Mouse (Mus musculus): ENCODE data around the gene Phox2a. TPM values are rescaled to one million over a fixed set of nuclear protein-coding genes. Genes with fewer than 3 reads are reported as not detected.

Gene Phox2a
- polyA plus RNA-seq, 1 experiment from 2014 or later = not detected

- Histone ChIP-seq H3K4me1 (no peaks in the 10 kb centered on the region), H3K4me3 (no peak overlapping the region), H3K27me3 (ENCODE audit: low read depth, poor library complexity, severe bottlenecking) (no peaks in the 10 kb centered on the region), H3K27ac (no peak overlapping the region), H3K9me3 (replicated peaks) (no peaks in the 10 kb centered on the region), H3K36me3 (no peaks in the 10 kb centered on the region)
- DNase-seq (ENCODE audit: low spot score) = no peak
- 90% methylated on average over 2 of the region's 2 CpGs for WGBS
Observed at GRCm38 (mm10) chr7:101853816-101854215, 35.7 kb downstream of the Phox2a start.

GRCm38 (mm10) chr7:101857094-101857493 lies 39.0 kb downstream of the Phox2a start, which contains the start of gene Folr2:
Gene Folr2 (minus strand): TSS chr7:101857194.
- no peak within 1 kb of the TSS for H3K4me3 ChIP-seq
- no peak for DNase-seq (ENCODE audit: low spot score)

GRCm38 (mm10) chr7:101858362-101858761 lies 40.2 kb downstream of the Phox2a start:
- Histone ChIP-seq H3K9me3 (replicated peaks) (no peaks in the 10 kb centered on the region), H3K27me3 (ENCODE audit: low read depth, poor library complexity, severe bottlenecking) (no peaks in the 10 kb centered on the region), H3K27ac (no peak overlapping the region), H3K4me1 (no peaks in the 10 kb centered on the region), H3K36me3 (no peaks in the 10 kb centered on the region), H3K4me3 (no peak overlapping the region)
- no peak for DNase-seq (ENCODE audit: low spot score)
- WGBS = 83% methylated on average over 9 of the region's 9 CpGs

More at GRCm38 (mm10) chr7:101857094-101857493, 39.0 kb downstream of the Phox2a start, which contains the start of gene Folr2:
- 92% methylated on average over 4 of the region's 4 CpGs for WGBS
- Histone ChIP-seq H3K4me1 (no peaks in the 10 kb centered on the region), H3K36me3 (no peaks in the 10 kb centered on the region), H3K27me3 (ENCODE audit: low read depth, poor library complexity, severe bottlenecking) (no peaks in the 10 kb centered on the region), H3K9me3 (replicated peaks) (no peaks in the 10 kb centered on the region), H3K27ac (no peak within 1 kb of the TSS)

- no peaks in the 10 kb centered on the region for H3K27me3 ChIP-seq (ENCODE audit: low read depth, poor library complexity, severe bottlenecking)
- H3K9me3 ChIP-seq (replicated peaks) = no peaks in the 10 kb centered on the region
- no peak overlapping the region for H3K27ac ChIP-seq
- DNase-seq (ENCODE audit: low spot score) = no peak
- no peaks in the 10 kb centered on the region for H3K36me3 ChIP-seq
- no peak overlapping the region for H3K4me3 ChIP-seq
- H3K4me1 ChIP-seq = no peaks in the 10 kb centered on the region
Observed at GRCm38 (mm10) chr7:101860978-101861377, 42.9 kb downstream of the Phox2a start.

GRCm38 (mm10) chr7:101862291-101862690 lies 44.2 kb downstream of the Phox2a start:
- Histone ChIP-seq H3K4me3 (no peak overlapping the region), H3K4me1 (no peaks in the 10 kb centered on the region), H3K27ac (no peak overlapping the region), H3K9me3 (replicated peaks) (no peaks in the 10 kb centered on the region), H3K27me3 (ENCODE audit: low read depth, poor library complexity, severe bottlenecking) (no peaks in the 10 kb centered on the region), H3K36me3 (no peaks in the 10 kb centered on the region)
- no peak for DNase-seq (ENCODE audit: low spot score)
- WGBS = 79% methylated on average over 3 of the region's 3 CpGs

- H3K27ac ChIP-seq = no peak within 1 kb of the TSS
- H3K9me3 ChIP-seq (replicated peaks) = no peaks in the 10 kb centered on the region
- no peak within 1 kb of the TSS for H3K4me3 ChIP-seq
- no peaks in the 10 kb centered on the region for H3K4me1 ChIP-seq
- no peak for DNase-seq (ENCODE audit: low spot score)
- no peaks in the 10 kb centered on the region for H3K27me3 ChIP-seq (ENCODE audit: low read depth, poor library complexity, severe bottlenecking)
- 83% methylated on average over 3 of the region's 3 CpGs for WGBS
- no peaks in the 10 kb centered on the region for H3K36me3 ChIP-seq
Observed at GRCm38 (mm10) chr7:101863415-101863814, 45.3 kb downstream of the Phox2a start, which contains the start of gene Anapc15. Gene Anapc15 (plus strand): TSS chr7:101863715.

GRCm38 (mm10) chr7:101866491-101867265 lies 48.6 kb downstream of the Phox2a start:
- Histone ChIP-seq H3K9me3 (replicated peaks) (no peaks in the 10 kb centered on the region), H3K4me3 (no peak overlapping the region), H3K4me1 (no peaks in the 10 kb centered on the region), H3K27me3 (ENCODE audit: low read depth, poor library complexity, severe bottlenecking) (no peaks in the 10 kb centered on the region), H3K36me3 (no peaks in the 10 kb centered on the region), H3K27ac (no peak overlapping the region)
- DNase-seq (ENCODE audit: low spot score) = no peak
- 86% methylated on average over 11 of the region's 11 CpGs for WGBS

- 90% methylated on average over 4 of the region's 4 CpGs for WGBS
- Histone ChIP-seq H3K27ac (no peak overlapping the region), H3K9me3 (replicated peaks) (no peaks in the 10 kb centered on the region), H3K4me3 (no peak overlapping the region), H3K36me3 (no peaks in the 10 kb centered on the region), H3K4me1 (no peaks in the 10 kb centered on the region), H3K27me3 (ENCODE audit: low read depth, poor library complexity, severe bottlenecking) (no peaks in the 10 kb centered on the region)
- no peak for DNase-seq (ENCODE audit: low spot score)
Observed at GRCm38 (mm10) chr7:101867482-101867881, 49.4 kb downstream of the Phox2a start.

- DNase-seq (ENCODE audit: low spot score) = no peak
- 84% methylated on average over 13 of the region's 13 CpGs for WGBS
- Histone ChIP-seq H3K4me1 (no peaks in the 10 kb centered on the region), H3K4me3 (no peak overlapping the region), H3K36me3 (no peaks in the 10 kb centered on the region), H3K9me3 (replicated peaks) (no peaks in the 10 kb centered on the region), H3K27ac (no peak overlapping the region), H3K27me3 (ENCODE audit: low read depth, poor library complexity, severe bottlenecking) (no peaks in the 10 kb centered on the region)
Observed at GRCm38 (mm10) chr7:101868241-101869162, 50.4 kb downstream of the Phox2a start.

GRCm38 (mm10) chr7:101869163-101869500 lies 51.0 kb downstream of the Phox2a start:
- 78% methylated on average over 7 of the region's 7 CpGs for WGBS
- no peaks in the 10 kb centered on the region for H3K27me3 ChIP-seq (ENCODE audit: low read depth, poor library complexity, severe bottlenecking)
- no peaks in the 10 kb centered on the region for H3K9me3 ChIP-seq (replicated peaks)
- no peak for DNase-seq (ENCODE audit: low spot score)
- H3K27ac ChIP-seq = no peak overlapping the region
- no peaks in the 10 kb centered on the region for H3K4me1 ChIP-seq
- H3K36me3 ChIP-seq = no peaks in the 10 kb centered on the region
- H3K4me3 ChIP-seq = no peak overlapping the region

- Histone ChIP-seq H3K4me1 (no peaks in the 10 kb centered on the region), H3K36me3 (no peaks in the 10 kb centered on the region), H3K4me3 (no peak within 1 kb of the TSS), H3K27me3 (ENCODE audit: low read depth, poor library complexity, severe bottlenecking) (no peaks in the 10 kb centered on the region), H3K9me3 (replicated peaks) (no peaks in the 10 kb centered on the region), H3K27ac (no peak within 1 kb of the TSS)
- WGBS = 55% methylated on average over 2 of the region's 2 CpGs
- DNase-seq (ENCODE audit: low spot score) = no peak
Observed at GRCm38 (mm10) chr7:101870629-101871028, 52.5 kb downstream of the Phox2a start, which contains the start of gene Folr1. Gene Folr1 (minus strand): TSS chr7:101870788.

GRCm38 (mm10) chr7:101871296-101871695 lies 53.2 kb downstream of the Phox2a start:
- Histone ChIP-seq H3K27me3 (ENCODE audit: low read depth, poor library complexity, severe bottlenecking) (no peaks in the 10 kb centered on the region), H3K4me3 (no peak overlapping the region), H3K27ac (no peak overlapping the region), H3K9me3 (replicated peaks) (no peaks in the 10 kb centered on the region), H3K4me1 (no peaks in the 10 kb centered on the region), H3K36me3 (no peaks in the 10 kb centered on the region)
- whole genome bisulfite sequencing = 86% methylated on average over 3 of the region's 3 CpGs
- DNase-seq (ENCODE audit: low spot score) = no peak

Measured in limb, embryonic 10.5 days (tissue).